Mouse (Mus musculus) left cerebral cortex, postnatal 4 days (tissue): ENCODE measurements around the gene Gfra4. TPM values are rescaled to one million over a fixed set of nuclear protein-coding genes. Genes with fewer than 3 reads are reported as not detected.
"Not testable (repeated sequence)": the region's sequence is repeated elsewhere in the genome, so short reads cannot be mapped to it uniquely, and the experiment has no call there.

ENCODE experiments used
- DNase-seq: peaks from one replicate; pipeline ENCODE4 v3.0.0-alpha.2; 2022
- intact Hi-C: fragments of 180-260 bp; cut with DNase I; formaldehyde crosslinking; loops from one replicate; pipeline ENCODE4 v1.15.1; 2025
- total RNA-seq, 2 experiments: library from RNA; stranded (reverse); gene quantifications; 2 replicates each; pipeline ENCODE4 v1.2.3; 2021

Gfra4 gene
- total RNA-seq, 2 experiments from 2014 or later, result 23.5 to 23.6 TPM

DNA sequence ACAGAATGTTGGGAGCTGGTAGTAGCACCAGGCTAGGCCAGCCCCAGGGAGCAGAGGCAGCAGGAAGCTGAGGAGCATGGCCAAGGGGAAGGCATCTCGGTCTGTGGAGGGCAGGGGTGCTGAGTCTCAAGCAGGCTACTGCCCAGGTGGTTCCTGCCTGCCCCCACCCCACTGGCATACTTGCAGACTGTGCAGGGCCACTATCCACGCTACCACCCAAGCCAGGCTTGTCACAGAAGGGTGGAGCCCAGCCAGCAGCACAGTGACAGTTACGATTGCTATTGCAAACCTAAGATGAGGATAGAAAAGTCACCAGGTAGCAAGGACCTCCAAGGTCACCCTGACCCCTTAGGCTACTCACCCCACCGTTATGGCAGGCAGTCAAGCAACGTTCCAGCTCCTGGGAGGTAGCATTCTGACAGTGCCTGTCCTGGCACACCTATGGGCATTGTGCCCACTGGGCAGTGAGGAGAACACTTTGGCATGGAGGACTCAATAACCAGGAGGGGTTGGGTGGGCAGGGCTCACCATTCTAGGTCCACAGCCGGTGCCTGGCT is 10.1 kb upstream of the Gfra4 start:
- no peak for DNase-seq
- intact Hi-C loops, result no loop called here

- intact Hi-C loops, result no loop called here
- no peak for DNase-seq
Measured at GRCm38 (mm10) chr2:131052043-131052442, 9.2 kb upstream of the Gfra4 start.

- intact Hi-C loops, result no loop called here
- DNase-seq, result no peak
Measured at GRCm38 (mm10) chr2:131046025-131046424, 3.1 kb upstream of the Gfra4 start.

DNA sequence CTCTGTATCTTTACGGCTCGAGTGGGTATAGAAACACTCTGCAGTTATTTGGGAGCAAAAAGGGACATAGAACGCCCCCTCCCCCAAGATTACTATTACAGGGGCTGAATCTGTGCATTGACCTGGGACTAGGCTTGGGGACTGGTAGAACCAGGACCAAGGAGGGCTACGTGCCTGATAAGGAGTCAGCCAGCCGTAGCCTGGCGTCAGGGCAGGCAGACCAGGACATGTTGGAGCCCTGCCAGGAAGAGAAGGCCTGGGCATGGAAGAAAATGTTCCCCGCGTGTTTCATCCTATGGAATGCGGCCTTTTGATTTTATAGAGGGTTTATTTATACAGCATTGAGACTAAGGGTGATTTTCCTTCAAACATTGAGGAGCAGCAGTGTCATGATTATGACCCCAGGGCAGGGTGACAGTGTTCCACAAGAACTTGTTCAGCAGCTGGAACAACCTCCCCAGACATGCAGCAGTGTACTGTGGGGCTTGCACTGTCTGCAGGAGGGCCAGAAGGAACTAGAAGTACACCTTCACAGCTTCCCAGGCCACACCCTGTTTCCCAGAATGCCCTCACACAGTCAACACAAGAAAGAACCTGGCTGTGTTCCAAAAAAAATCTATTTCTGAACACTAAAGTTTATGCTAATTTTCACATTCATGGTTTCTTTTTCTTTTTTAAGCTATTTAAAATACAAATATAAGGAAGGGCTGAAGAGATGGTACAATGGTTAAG is 2.3 kb upstream of the Gfra4 start:
- intact Hi-C loops, result no loop called here
- DNase-seq, result no peak

GRCm38 (mm10) chr2:131044354-131044852 is 1.5 kb upstream of the Gfra4 start:
- intact Hi-C loops, result no loop called here
- DNase-seq, result no peak

DNA sequence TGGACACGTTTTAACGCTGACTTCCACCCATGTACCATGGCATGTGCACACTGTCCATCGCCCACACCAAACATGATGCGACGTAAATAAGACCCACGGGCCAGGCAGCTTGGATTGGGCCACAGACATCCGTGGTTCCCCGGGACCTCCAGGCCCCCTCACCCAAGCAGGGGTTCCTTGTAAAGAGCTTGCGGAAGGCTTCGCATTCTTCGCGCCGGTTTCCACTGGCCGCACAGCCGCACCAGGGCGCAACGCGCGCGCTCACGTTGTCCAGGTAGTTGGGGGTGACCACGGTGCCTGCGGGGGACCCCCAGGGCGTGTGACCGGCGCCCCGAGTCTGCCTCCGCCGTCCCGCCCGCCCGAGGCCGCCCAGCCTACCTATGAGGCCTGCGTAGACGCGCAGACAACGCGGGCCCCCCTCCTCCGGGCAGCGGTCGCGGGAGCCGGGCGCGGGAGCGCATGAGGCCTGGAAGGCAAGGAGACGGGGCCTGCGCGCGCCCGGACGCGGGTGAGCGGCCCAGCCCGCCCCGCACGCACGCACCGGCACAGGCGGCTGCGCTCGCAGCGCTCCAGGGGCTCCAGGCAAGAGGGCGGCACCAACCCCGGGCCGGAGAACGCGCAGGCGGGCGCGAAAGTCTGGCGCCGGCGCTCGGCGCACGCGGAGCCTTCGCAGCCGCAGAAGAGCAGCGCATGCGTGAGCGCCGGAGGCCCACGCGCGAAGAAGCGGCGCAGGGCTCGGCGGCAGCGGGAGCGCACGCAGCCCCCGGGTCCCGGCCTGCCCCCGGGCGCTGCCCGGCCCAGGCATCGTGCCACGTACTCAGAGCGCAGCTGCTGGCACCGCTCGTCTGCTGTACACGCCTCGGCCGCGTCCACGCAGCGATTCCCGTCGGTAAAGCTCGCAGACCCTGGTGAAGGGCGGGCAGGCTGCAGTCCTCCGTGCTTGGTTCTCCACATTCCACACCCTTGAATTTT is 1.7 kb downstream of the Gfra4 start:
- intact Hi-C loops, result no loop called here
- DNase-seq, result peak; percentile 48

GRCm38 (mm10) chr2:131038675-131039074 is 4.2 kb downstream of the Gfra4 start:
- intact Hi-C loops, result no loop called here
- no peak for DNase-seq

DNA sequence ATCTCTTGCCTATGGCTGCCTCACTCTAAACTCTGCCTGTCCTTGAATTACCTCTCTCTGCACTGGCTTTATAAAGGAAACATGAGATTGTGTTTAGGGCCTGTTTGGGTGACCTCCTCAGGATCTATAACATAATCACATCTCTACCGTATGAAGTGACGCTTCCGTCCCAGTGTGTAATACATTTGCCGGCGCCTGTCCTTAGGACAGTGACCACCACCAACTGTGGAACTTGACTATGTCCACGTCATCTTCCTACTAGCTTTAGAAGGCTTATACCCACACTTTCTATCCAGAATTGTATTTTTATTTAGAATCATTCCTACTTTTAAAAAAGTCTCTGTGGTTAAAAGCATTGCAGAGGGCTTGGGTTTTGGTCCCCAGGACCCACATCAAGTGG is 4.7 kb downstream of the Gfra4 start:
- DNase-seq, result no peak
- intact Hi-C loops, result no loop called here

- intact Hi-C loops, result no loop called here
- DNase-seq, result peak; percentile 44
Measured at GRCm38 (mm10) chr2:131037226-131037990, 5.5 kb downstream of the Gfra4 start.

- intact Hi-C loops, result no loop called here
- DNase-seq, result no peak
Measured at GRCm38 (mm10) chr2:131036757-131037156, 6.1 kb downstream of the Gfra4 start.

GRCm38 (mm10) chr2:131036343-131036742 is 6.5 kb downstream of the Gfra4 start:
- DNase-seq, result no peak
- intact Hi-C loops, result no loop called here

DNA sequence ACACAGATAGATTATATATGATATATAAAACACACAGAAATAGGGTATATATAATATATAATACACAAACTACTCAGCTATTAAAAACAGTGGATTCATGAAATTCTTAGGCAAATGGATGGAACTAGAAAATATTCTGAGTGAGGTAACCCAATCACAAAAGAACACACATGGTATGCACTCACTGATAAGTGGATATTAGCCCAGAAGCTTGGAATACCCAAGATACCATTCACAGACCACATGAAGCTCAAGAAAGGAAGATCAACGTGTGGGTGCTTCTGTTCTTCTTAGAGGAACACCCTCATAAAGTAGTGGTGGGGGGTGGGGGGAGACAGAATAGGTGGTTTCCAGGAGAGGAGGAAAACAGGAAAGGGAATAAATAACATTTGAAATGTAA is 11.5 kb downstream of the Gfra4 start:
- DNase-seq, intact Hi-C loops: not testable (repeated sequence)

DNA sequence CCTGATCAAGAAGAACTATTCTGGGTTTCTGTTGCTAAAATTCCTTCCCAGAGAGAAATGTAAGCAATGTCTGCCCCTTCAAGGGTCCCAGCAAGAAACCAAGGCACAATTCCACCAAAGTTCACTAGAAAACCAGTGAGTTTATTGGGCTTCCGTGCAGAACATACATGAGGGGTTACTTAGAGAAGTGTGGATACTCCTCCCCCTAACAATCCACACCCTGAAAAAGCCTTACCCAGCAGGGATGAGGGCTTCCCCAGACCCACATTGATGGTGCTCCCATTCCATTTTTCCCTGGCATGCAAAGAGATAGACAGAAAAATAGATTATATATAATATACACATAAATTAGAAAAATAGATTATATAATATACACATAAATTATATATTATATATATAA is 11.9 kb downstream of the Gfra4 start:
- intact Hi-C loops, result no loop called here
- no peak for DNase-seq

- no peak for DNase-seq
- intact Hi-C loops, result no loop called here
Measured at GRCm38 (mm10) chr2:131030561-131030960, 12.3 kb downstream of the Gfra4 start.

- no peak for DNase-seq
Measured at GRCm38 (mm10) chr2:131029065-131029935, 13.6 kb downstream of the Gfra4 start.

GRCm38 (mm10) chr2:131026941-131027340 is 15.9 kb downstream of the Gfra4 start:
- no peak for DNase-seq
- intact Hi-C loops, result no loop called here

More at GRCm38 (mm10) chr2:131029065-131029935, 13.6 kb downstream of the Gfra4 start:
- intact Hi-C loops, result no loop called here

DNA sequence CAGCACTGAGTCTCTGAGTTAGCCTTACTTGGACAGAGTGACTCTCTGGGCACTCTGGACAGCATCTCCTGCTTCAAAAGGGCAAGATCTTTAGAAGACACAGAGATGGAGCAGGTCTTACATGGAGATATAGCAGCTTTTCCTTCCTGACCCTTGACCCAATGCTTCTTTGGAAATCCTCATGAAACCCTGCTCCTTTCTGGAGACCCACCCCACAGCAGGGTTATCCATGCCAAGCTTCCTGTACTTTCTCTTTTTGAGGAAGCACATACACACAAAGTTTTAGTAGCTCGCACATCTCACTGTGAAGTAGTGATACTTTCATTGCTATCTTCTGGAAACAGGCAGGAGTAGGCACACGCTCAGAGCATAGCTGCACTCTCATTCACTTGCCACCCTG is 17.7 kb downstream of the Gfra4 start:
- no peak for DNase-seq
- intact Hi-C loops, result no loop called here

GRCm38 (mm10) chr2:131010566-131010965 is 32.3 kb downstream of the Gfra4 start:
- DNase-seq, result no peak
- intact Hi-C loops, result no loop called here

GRCm38 (mm10) chr2:131009123-131009522 is 33.8 kb downstream of the Gfra4 start:
- no peak for DNase-seq
- intact Hi-C loops, result no loop called here

GRCm38 (mm10) chr2:130992818-130993217 is 50.1 kb downstream of the Gfra4 start:
- no peak for DNase-seq

More at GRCm38 (mm10) chr2:130992818-130993217, 50.1 kb downstream of the Gfra4 start:
- intact Hi-C loops, result no loop called here
